In genomic region chr9:64636961-64637360, GRCm38 (mm10) we compare ENCODE assay signal across 21 mouse cellular contexts.
DNase-seq lines count a peak whose midpoint lies in the region; ATAC-seq and TF ChIP-seq lines count a peak whose summit lies in the region.
"Had no signal": no experiment of that assay in that cellular context is flagged by ENCODE, and none has a peak within 500 bp of the region (broad histone marks: within the 10 kb centered on the region; RNA-seq: fewer than 3 reads in every experiment).

No protein-coding gene starts in this region.

- H3K4me3 ChIP-seq in kidney, embryonic 14.5 days (ENCODE audit: low read length), result no peak overlapping the region
- no peak overlapping the region for H3K4me3 ChIP-seq in hindbrain, embryonic 12.5 days
- no peak overlapping the region for H3K4me3 ChIP-seq in gastrocnemius, adult 2 months
- H3K4me3 ChIP-seq: forebrain, embryonic 12.5 days; heart, embryonic 15.5 days; megakaryocyte, embryonic 14.5 days; myocyte had no signal

- no peaks in the 10 kb centered on the region for H3K36me3 ChIP-seq in kidney, embryonic 14.5 days (ENCODE audit: control insufficient read depth, insufficient read depth, low read length)
- no peaks in the 10 kb centered on the region for H3K36me3 ChIP-seq in hindbrain, embryonic 12.5 days
- H3K36me3 ChIP-seq: forebrain, embryonic 12.5 days; G1E; heart, embryonic 15.5 days had no signal

- peaks cover 12% of the 10 kb centered on the region for H3K27me3 ChIP-seq in kidney, embryonic 14.5 days (ENCODE audit: control insufficient read depth, insufficient read depth, low read length)
- H3K27me3 ChIP-seq in hindbrain, embryonic 12.5 days, result peaks cover 26% of the 10 kb centered on the region; the same call in 1 of the 2 replicates

- H3K27ac ChIP-seq in kidney, embryonic 14.5 days (ENCODE audit: low read depth, low read length), result no peak overlapping the region
- no peak overlapping the region for H3K27ac ChIP-seq in hindbrain, embryonic 12.5 days
- no peak overlapping the region for H3K27ac ChIP-seq in gastrocnemius, adult 2 months
- H3K27ac ChIP-seq: forebrain, embryonic 12.5 days; heart, embryonic 15.5 days had no signal

- TF ChIP-seq CTCF in gastrocnemius, adult 2 months (IDR thresholded peaks at IDR 0.05), result no peak

- H3K4me1 ChIP-seq in kidney, embryonic 14.5 days (ENCODE audit: control insufficient read depth, insufficient read depth, low read length), result peaks cover 17% of the 10 kb centered on the region; the same call in 1 of the 2 replicates
- H3K4me1 ChIP-seq in hindbrain, embryonic 12.5 days, result peaks cover 25% of the 10 kb centered on the region

- H3K9ac ChIP-seq in kidney, embryonic 14.5 days (ENCODE audit: low read depth, low read length), result no peak overlapping the region
- H3K9ac ChIP-seq in hindbrain, embryonic 12.5 days, result no peak overlapping the region
- H3K9ac ChIP-seq: forebrain, embryonic 12.5 days; heart, embryonic 15.5 days had no signal

- peak; percentile 57 for DNase-seq in kidney, adult 11 months
- peak; percentile 57 for DNase-seq in left cerebral cortex, postnatal 4 days
- no peak for DNase-seq in left cerebral cortex, adult 9 months (ENCODE audit: low spot score in 2 of 2)
- peak; percentile 83 to 88 for DNase-seq in cerebellum, postnatal 25 days
- no peak for DNase-seq in gastrocnemius, adult 2 months
- DNase-seq: adrenal gland, postnatal 14 days; gastrocnemius, postnatal 36 days; heart, postnatal 4 days; liver; midbrain, embryonic 14.5 days; spleen, adult 18-20 months; thymus, postnatal 25 days had no signal

- 77% methylated on average over 2 of the region's 2 CpGs for WGBS in kidney, embryonic 14.5 days
- 82% methylated on average over 2 of the region's 2 CpGs for WGBS in hindbrain, embryonic 12.5 days

- ATAC-seq in kidney, embryonic 14.5 days (ENCODE audit: low FRiP score, low TSS enrichment), result no peak
- no peak for ATAC-seq in hindbrain, embryonic 12.5 days (ENCODE audit: low FRiP score)
- ATAC-seq: hindbrain, embryonic 16.5 days; lung, postnatal 0 days had no signal

- H3K9me3 ChIP-seq in kidney, embryonic 14.5 days (ENCODE audit: control insufficient read depth, low read length), result no peaks in the 10 kb centered on the region
- H3K9me3 ChIP-seq in hindbrain, embryonic 12.5 days (replicated peaks), result no peaks in the 10 kb centered on the region
- H3K9me3 ChIP-seq: forebrain, embryonic 12.5 days; G1E; heart, embryonic 15.5 days; megakaryocyte, embryonic 14.5 days had no signal

- intact Hi-C loops in left cerebral cortex, postnatal 4 days (cut with DNase I), result no loop called here
- intact Hi-C loops in gastrocnemius, adult 2 months (cut with DNase I), result no loop called here

- H3K4me2 ChIP-seq in kidney, embryonic 14.5 days (replicated peaks; ENCODE audit: low read depth, low read length), result no peak overlapping the region
- no peak overlapping the region for H3K4me2 ChIP-seq in hindbrain, embryonic 12.5 days (replicated peaks)
- H3K4me2 ChIP-seq: forebrain, embryonic 12.5 days; heart, embryonic 15.5 days had no signal

Comparison
In these comparisons a context has a peak if more than half of its experiments do, and no peak if none do; other contexts are left out.
1. DNase-seq: peak in kidney, adult 11 months (single experiment), left cerebral cortex, postnatal 4 days (single experiment) and cerebellum, postnatal 25 days (2 of 2); none in left cerebral cortex, adult 9 months (0 of 2) and gastrocnemius, adult 2 months (single experiment).